Mouse (Mus musculus) thymus, postnatal 14 days (tissue): Measurements from ENCODE around the gene Eif5a2.
A peak's percentile ranks its signal among the peaks of the same experiment; 100 is the strongest.

Experiments used
- DNase-seq: peaks from one replicate; pipeline ENCODE4 v3.0.0; 2021

Eif5a2 gene

DNA sequence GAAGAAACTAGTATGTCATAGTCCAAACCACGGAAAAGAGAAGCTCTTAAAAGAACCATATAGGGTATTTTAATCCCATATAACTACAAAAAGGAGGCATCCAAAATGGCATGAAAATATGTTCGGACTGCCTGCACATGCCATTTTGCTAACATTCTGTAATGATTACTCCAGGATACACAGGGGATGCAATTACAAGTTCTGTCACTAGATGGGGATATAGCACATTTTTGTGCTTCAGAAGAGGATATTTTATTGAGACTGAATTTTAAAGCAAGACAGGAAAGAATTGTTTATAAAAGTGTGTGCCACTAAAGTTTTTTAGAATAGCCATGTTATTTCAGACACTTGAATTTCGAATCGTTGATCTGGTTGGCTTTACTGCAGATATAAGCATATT lies 33.3 kb downstream of the Eif5a2 start:
- peak; percentile 13 for DNase-seq

GRCm38 (mm10) chr3:28816010-28816540 lies 35.0 kb downstream of the Eif5a2 start:
- no peak for DNase-seq

DNA sequence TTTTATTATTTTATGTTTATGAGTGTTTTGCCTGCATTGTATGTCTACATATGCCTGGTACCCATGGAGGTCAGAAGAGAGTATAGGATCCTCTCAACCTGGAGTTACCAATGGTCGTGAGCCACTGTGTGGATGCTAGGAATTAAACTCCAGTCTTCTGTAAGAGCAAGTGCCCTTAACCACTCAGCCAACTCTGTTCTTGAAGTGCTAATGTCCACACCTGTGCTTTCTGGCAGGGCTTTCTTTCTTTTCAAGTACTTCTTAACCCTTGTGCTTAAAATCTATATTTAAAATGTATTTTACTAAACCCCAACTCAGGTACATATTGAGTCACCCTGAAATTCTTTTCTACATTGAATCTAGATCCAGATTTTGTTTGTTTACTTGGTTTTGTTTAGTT lies 45.2 kb downstream of the Eif5a2 start:
- DNase-seq = no peak

DNA sequence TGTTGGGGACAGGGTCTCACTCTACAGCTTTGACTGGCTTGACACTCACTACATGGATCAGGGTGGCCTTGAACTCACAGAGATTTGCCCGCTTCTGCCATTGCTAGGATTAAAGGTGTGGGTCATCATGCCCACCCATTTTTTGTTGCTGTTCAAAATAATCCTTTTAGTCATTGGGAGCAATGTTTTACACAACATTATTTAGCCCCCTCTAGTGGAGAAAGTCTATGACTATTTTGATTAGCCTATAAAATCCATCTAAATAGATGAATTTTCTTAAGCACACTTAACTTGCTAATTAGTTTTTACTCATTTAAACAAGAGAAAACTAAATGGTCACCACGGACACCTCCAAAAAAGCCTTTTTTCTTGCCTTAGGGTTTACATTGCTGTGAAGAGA lies 46.5 kb downstream of the Eif5a2 start:
- DNase-seq = no peak

- no peak for DNase-seq
Observed at GRCm38 (mm10) chr3:28829454-28829853, 48.4 kb downstream of the Eif5a2 start.

DNA sequence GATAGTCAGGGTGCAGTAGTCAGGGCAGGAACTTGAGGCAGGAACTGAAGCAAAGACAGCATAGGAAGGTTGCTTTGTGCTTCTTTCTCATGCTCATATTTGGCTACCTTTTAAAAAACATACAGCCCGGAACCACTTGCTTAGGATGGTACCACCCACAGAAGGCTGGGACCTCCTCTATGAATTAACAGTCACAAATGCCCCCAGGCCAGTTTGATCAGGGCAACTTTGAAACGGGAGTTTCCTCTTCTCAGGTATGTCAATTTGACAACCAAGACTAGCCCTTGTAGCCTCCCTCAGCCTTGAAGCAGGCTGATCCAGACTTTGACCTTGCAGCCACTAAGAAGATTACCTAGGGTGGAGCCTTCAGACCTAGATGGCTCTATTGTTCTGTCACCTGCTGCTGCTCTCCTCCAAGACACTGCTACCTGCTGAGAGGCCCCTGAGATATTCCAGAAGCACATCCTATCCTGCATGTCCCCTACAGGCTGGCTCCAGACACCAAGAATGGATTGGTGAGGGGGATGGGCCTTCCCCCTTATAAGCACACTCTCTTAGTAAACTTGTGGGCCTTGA lies 55.8 kb downstream of the Eif5a2 start:
- no peak for DNase-seq

- DNase-seq = no peak
Observed at GRCm38 (mm10) chr3:28841886-28842649, 61.0 kb downstream of the Eif5a2 start.

- DNase-seq = no peak
Observed at GRCm38 (mm10) chr3:28843231-28843630, 62.2 kb downstream of the Eif5a2 start.

DNA sequence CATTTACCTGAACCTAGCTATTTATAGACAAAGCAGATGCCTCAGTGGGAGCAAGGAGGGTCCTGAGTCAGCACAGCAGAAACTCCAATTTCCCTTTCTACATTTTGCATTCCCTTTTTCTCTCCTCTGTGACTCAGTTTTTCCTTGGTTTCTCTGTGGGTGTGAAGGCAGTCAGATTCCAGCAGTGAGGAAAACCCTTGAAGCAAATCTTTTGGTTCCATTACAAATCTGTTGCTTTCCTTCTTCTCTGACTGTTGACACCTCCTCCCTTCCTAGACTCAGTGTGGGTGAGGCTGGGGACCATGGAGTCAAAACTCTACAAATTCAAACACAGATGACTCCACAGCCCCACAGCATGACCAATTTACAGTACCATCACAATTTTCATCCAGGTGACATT lies 66.0 kb downstream of the Eif5a2 start:
- DNase-seq = no peak
